Mouse (Mus musculus): Measurements from ENCODE around the gene Sh3bgrl2.

GRCm38 (mm10) chr9:83656960-83657651 lies 109.0 kb downstream of the Sh3bgrl2 start:
- TF ChIP-seq EP300 (IDR thresholded peaks at IDR 0.05; ENCODE audit: insufficient read depth, low read depth, low read length) (no peak), CTCF (IDR thresholded peaks at IDR 0.05; ENCODE audit: low read depth, low read length) (no peak), POLR2A (IDR thresholded peaks at IDR 0.05; ENCODE audit: insufficient read depth, low read length) (no peak)

Measured in ES-Bruce4 (cell line).